Mouse (Mus musculus) limb, embryonic 12.5 days (tissue): ENCODE measurements around the gene Brdt. TPM values are rescaled to one million over a fixed set of nuclear protein-coding genes. Genes with fewer than 3 reads are reported as not detected.

ENCODE experiments used
- ATAC-seq: fragments of 200-750 bp; cut with Nextera tagmentation; 2 replicates; pipeline ENCODE4 v1.8.0; 2017; ENCODE audit warnings: low read depth, moderate TSS enrichment; ENCODE audit not compliant: insufficient number of reproducible peaks, insufficient read depth, low FRiP score, low TSS enrichment
- H3K27ac ChIP-seq: fragments of 300-500 bp; sonication (generic); 2 replicates; pipeline ENCODE4 v1.5.1; 2016; ENCODE audit warnings: mild to moderate bottlenecking, moderate library complexity
- H3K27me3 ChIP-seq: fragments of 300-500 bp; sonication (generic); 2 replicates; pipeline ENCODE4 v1.6.1; 2016; ENCODE audit warnings: mild to moderate bottlenecking, moderate library complexity
- H3K36me3 ChIP-seq: fragments of 300-500 bp; sonication (generic); 2 replicates; pipeline ENCODE4 v1.6.1; 2016; ENCODE audit warnings: mild to moderate bottlenecking, moderate library complexity
- H3K4me1 ChIP-seq: fragments of 300-500 bp; sonication (generic); replicated peaks from 2 replicates; pipeline ENCODE4 v1.6.1; 2016
- H3K4me2 ChIP-seq: fragments of 300-500 bp; sonication (generic); 2 replicates; pipeline ENCODE4 v1.6.1; 2016; ENCODE audit warnings: mild to moderate bottlenecking, moderate library complexity
- H3K4me3 ChIP-seq: fragments of 300-500 bp; sonication (generic); replicated peaks from 2 replicates; pipeline ENCODE4 v1.5.1; 2016; ENCODE audit warnings: mild to moderate bottlenecking
- H3K9ac ChIP-seq: fragments of 300-500 bp; sonication (generic); replicated peaks from 2 replicates; pipeline ENCODE4 v1.6.1; 2016; ENCODE audit warnings: mild to moderate bottlenecking, moderate library complexity
- H3K9me3 ChIP-seq: fragments of 300-500 bp; sonication (generic); 2 replicates; pipeline ENCODE4 v1.6.1; 2016; ENCODE audit warnings: mild to moderate bottlenecking, moderate library complexity
- WGBS: fragments of 180-500 bp; shearing (Covaris S2); methylation state at CpG from one replicate; pipeline ENCODE4 v1.1.7; 2016; 5-methylcytosine and 5-hydroxymethylcytosine counted together
- polyA plus RNA-seq: library from polyadenylated mRNA; unstranded; fragments of >200 nt; fragmentation: Nextera tagmentation; extraction: Ambion mirVana; gene quantifications from 2 replicates; pipeline ENCODE4 v1.2.1, GENCODE M21; 2016

The Brdt gene
- polyA plus RNA-seq = 2.7 and 3.1 TPM in 2 replicates

- H3K9me3 ChIP-seq = no peaks in the 10 kb centered on the region
- H3K9ac ChIP-seq = no peak within 1 kb of the TSS
- H3K4me3 ChIP-seq = no peak within 1 kb of the TSS
- H3K36me3 ChIP-seq = no peaks in the 10 kb centered on the region
- no peaks in the 10 kb centered on the region for H3K4me1 ChIP-seq
- no peak within 1 kb of the TSS for H3K4me2 ChIP-seq
- no peaks in the 10 kb centered on the region for H3K27me3 ChIP-seq
- no peak within 1 kb of the TSS for H3K27ac ChIP-seq
- ATAC-seq = no peak
- 86% methylated on average over 30 of the region's 30 CpGs for WGBS
Measured at GRCm38 (mm10) chr5:107330916-107331421, at the start of gene Brdt. Gene Brdt (plus strand): TSS chr5:107331159.

GRCm38 (mm10) chr5:107282561-107283307 is 48.2 kb upstream of the Brdt start:
- no peaks in the 10 kb centered on the region for H3K9me3 ChIP-seq
- H3K4me3 ChIP-seq = no peak overlapping the region
- WGBS = 57% methylated on average over 9 of the region's 9 CpGs
- no peak overlapping the region for H3K4me2 ChIP-seq
- peaks cover 9% of the 10 kb centered on the region for H3K27me3 ChIP-seq
- H3K4me1 ChIP-seq = peaks cover 32% of the 10 kb centered on the region
- 0 out of 2 replicates have a peak overlapping the region, but pooled peaks have one; percentile 13 for H3K27ac ChIP-seq
- no peak overlapping the region for H3K9ac ChIP-seq
- ATAC-seq = no peak
- peaks cover 6% of the 10 kb centered on the region; the same call in 1 of the 2 replicates for H3K36me3 ChIP-seq

GRCm38 (mm10) chr5:107283935-107284524 is 46.9 kb upstream of the Brdt start:
- Histone ChIP-seq H3K27ac (no peak overlapping the region), H3K9me3 (no peaks in the 10 kb centered on the region), H3K27me3 (peaks cover 16% of the 10 kb centered on the region), H3K36me3 (peaks cover 6% of the 10 kb centered on the region; the same call in 1 of the 2 replicates), H3K9ac (no peak overlapping the region), H3K4me2 (no peak overlapping the region), H3K4me1 (peaks cover 37% of the 10 kb centered on the region), H3K4me3 (no peak overlapping the region)
- ATAC-seq = no peak
- 71% methylated on average over 10 of the region's 10 CpGs for WGBS

- H3K27me3 ChIP-seq = peaks cover 26% of the 10 kb centered on the region
- no peak for ATAC-seq
Measured at GRCm38 (mm10) chr5:107285563-107285962, 45.4 kb upstream of the Brdt start.

GRCm38 (mm10) chr5:107287254-107287907 is 43.6 kb upstream of the Brdt start:
- H3K27ac ChIP-seq = no peak overlapping the region
- H3K36me3 ChIP-seq = no peaks in the 10 kb centered on the region
- H3K9me3 ChIP-seq = no peaks in the 10 kb centered on the region
- peak overlapping the region; percentile 94 for H3K4me2 ChIP-seq
- ATAC-seq = no peak
- no peak overlapping the region for H3K9ac ChIP-seq
- 26% methylated on average over 6 of the region's 6 CpGs for WGBS
- peaks cover 30% of the 10 kb centered on the region for H3K27me3 ChIP-seq
- H3K4me3 ChIP-seq = peak overlapping the region; percentile 84
- peaks cover 38% of the 10 kb centered on the region for H3K4me1 ChIP-seq

More at GRCm38 (mm10) chr5:107285563-107285962, 45.4 kb upstream of the Brdt start:
- Histone ChIP-seq H3K36me3 (peaks cover 1% of the 10 kb centered on the region; the same call in 1 of the 2 replicates), H3K4me2 (no peak overlapping the region), H3K27ac (no peak overlapping the region), H3K4me1 (peaks cover 45% of the 10 kb centered on the region), H3K9ac (no peak overlapping the region), H3K4me3 (no peak overlapping the region), H3K9me3 (no peaks in the 10 kb centered on the region)
- WGBS = 75% methylated on average over 6 of the region's 6 CpGs

GRCm38 (mm10) chr5:107287908-107288267 is 43.1 kb upstream of the Brdt start:
- WGBS = 40% methylated on average over 5 of the region's 5 CpGs
- no peaks in the 10 kb centered on the region for H3K36me3 ChIP-seq
- H3K4me1 ChIP-seq = peaks cover 38% of the 10 kb centered on the region
- peaks cover 30% of the 10 kb centered on the region for H3K27me3 ChIP-seq
- no peak overlapping the region for H3K27ac ChIP-seq
- ATAC-seq = no peak
- H3K4me3 ChIP-seq = peak overlapping the region; percentile 84
- H3K9me3 ChIP-seq = no peaks in the 10 kb centered on the region
- peak overlapping the region; percentile 94 for H3K4me2 ChIP-seq
- H3K9ac ChIP-seq = no peak overlapping the region; the same call in 1 of the 2 replicates

GRCm38 (mm10) chr5:107288427-107289233 is 42.3 kb upstream of the Brdt start:
- ATAC-seq = 0 out of 2 replicates have a peak, but pooled peaks have one; percentile 8
- Histone ChIP-seq H3K36me3 (no peaks in the 10 kb centered on the region), H3K27me3 (peaks cover 30% of the 10 kb centered on the region), H3K4me2 (peak overlapping the region; percentile 94), H3K27ac (peak overlapping the region; percentile 90), H3K4me1 (peaks cover 31% of the 10 kb centered on the region), H3K9ac (peak overlapping the region; percentile 85), H3K9me3 (no peaks in the 10 kb centered on the region), H3K4me3 (peak overlapping the region; percentile 84)
- WGBS = under 1% methylated on average over 62 of the region's 62 CpGs

GRCm38 (mm10) chr5:107289234-107289764 is 41.7 kb upstream of the Brdt start, which contains the start of gene Tgfbr3:
Gene Tgfbr3 (minus strand): TSS chr5:107289629.
- Histone ChIP-seq H3K4me3 (peak within 1 kb of the TSS; percentile 84), H3K4me2 (peak within 1 kb of the TSS; percentile 94), H3K27me3 (peaks cover 30% of the 10 kb centered on the region), H3K36me3 (no peaks in the 10 kb centered on the region), H3K9me3 (no peaks in the 10 kb centered on the region), H3K4me1 (peaks cover 25% of the 10 kb centered on the region), H3K9ac (peak within 1 kb of the TSS; percentile 85), H3K27ac (peak within 1 kb of the TSS; percentile 90)
- WGBS = under 1% methylated on average over 54 of the region's 54 CpGs
- ATAC-seq = peak; percentile 90

GRCm38 (mm10) chr5:107289986-107290385 is 41.0 kb upstream of the Brdt start:
- Histone ChIP-seq H3K4me1 (peaks cover 24% of the 10 kb centered on the region), H3K4me3 (peak overlapping the region; percentile 84), H3K9ac (no peak overlapping the region), H3K27me3 (peaks cover 30% of the 10 kb centered on the region), H3K36me3 (no peaks in the 10 kb centered on the region), H3K4me2 (peak overlapping the region; percentile 94), H3K9me3 (no peaks in the 10 kb centered on the region), H3K27ac (peak overlapping the region; percentile 90; the same call in 1 of the 2 replicates)
- no peak for ATAC-seq
- WGBS = 29% methylated on average over 8 of the region's 8 CpGs

- H3K27me3 ChIP-seq = peaks cover 17% of the 10 kb centered on the region
- H3K4me1 ChIP-seq = peaks cover 32% of the 10 kb centered on the region
- H3K4me2 ChIP-seq = no peak overlapping the region
- H3K4me3 ChIP-seq = no peak overlapping the region
- no peak overlapping the region for H3K27ac ChIP-seq
- ATAC-seq = no peak
- WGBS = 92% methylated on average over 4 of the region's 4 CpGs
- no peaks in the 10 kb centered on the region for H3K9me3 ChIP-seq
- no peak overlapping the region for H3K9ac ChIP-seq
- no peaks in the 10 kb centered on the region for H3K36me3 ChIP-seq
Measured at GRCm38 (mm10) chr5:107294041-107294440, 36.9 kb upstream of the Brdt start.
